Mouse (Mus musculus): ENCODE results near the gene 4921507P07Rik. TPM values are rescaled to one million over a fixed set of nuclear protein-coding genes. Genes with fewer than 3 reads are reported as not detected.
A peak's percentile ranks its signal among the peaks of the same experiment; 100 is the strongest.

The 4921507P07Rik gene
- polyA plus RNA-seq, 1 experiment from 2014 or later: 0.82 TPM

- H3K27me3 ChIP-seq (ENCODE audit: insufficient read depth, low read length): no peaks in the 10 kb centered on the region
- TF ChIP-seq CTCF (IDR thresholded peaks at IDR 0.05; ENCODE audit: low read depth): peak; percentile 99
- H3K36me3 ChIP-seq (ENCODE audit: insufficient read depth, low read length): no peaks in the 10 kb centered on the region
- peak; percentile 95 for DNase-seq (ENCODE audit: low spot score)
- no peak overlapping the region for H3K9ac ChIP-seq (ENCODE audit: low read depth, low read length)
- no peak overlapping the region for H3K4me3 ChIP-seq (replicated peaks; ENCODE audit: low read depth, low read length)
- H3K9me3 ChIP-seq (replicated peaks; ENCODE audit: low read length): no peaks in the 10 kb centered on the region
- WGBS: 6% methylated on average over 7 of the region's 7 CpGs
- no peak overlapping the region for H3K4me2 ChIP-seq (ENCODE audit: low read length)
- no peak overlapping the region for H3K27ac ChIP-seq
- no peaks in the 10 kb centered on the region for H3K4me1 ChIP-seq (replicated peaks; ENCODE audit: insufficient read depth, low read length)
- ATAC-seq (replicated peaks; ENCODE audit: low FRiP score, low read depth): peak; percentile 68
Measured at GRCm38 (mm10) chr6:50536461-50536892, 60.0 kb downstream of the 4921507P07Rik start.

- DNase-seq (ENCODE audit: low spot score) (no peak), ATAC-seq (replicated peaks; ENCODE audit: low FRiP score, low read depth) (peak; percentile 23; the same call in 1 of the 2 replicates)
- Histone ChIP-seq H3K27me3 (ENCODE audit: insufficient read depth, low read length) (no peaks in the 10 kb centered on the region), H3K9ac (ENCODE audit: low read depth, low read length) (no peak overlapping the region), H3K4me3 (replicated peaks; ENCODE audit: low read depth, low read length) (no peak overlapping the region), H3K36me3 (ENCODE audit: insufficient read depth, low read length) (no peaks in the 10 kb centered on the region), H3K4me1 (replicated peaks; ENCODE audit: insufficient read depth, low read length) (no peaks in the 10 kb centered on the region), H3K27ac (0 out of 2 replicates have a peak overlapping the region, but pooled peaks have one; percentile 19), H3K9me3 (replicated peaks; ENCODE audit: low read length) (no peaks in the 10 kb centered on the region; the same call in 1 of the 2 replicates), H3K4me2 (ENCODE audit: low read length) (no peak overlapping the region)
- WGBS: 65% methylated on average over 3 of the region's 3 CpGs
- TF ChIP-seq CTCF (IDR thresholded peaks at IDR 0.05; ENCODE audit: low read depth): no peak
Measured at GRCm38 (mm10) chr6:50535346-50535745, 61.1 kb downstream of the 4921507P07Rik start.

- H3K9ac ChIP-seq (ENCODE audit: low read depth, low read length): no peak overlapping the region
- no peaks in the 10 kb centered on the region for H3K36me3 ChIP-seq (ENCODE audit: insufficient read depth, low read length)
- no peak for TF ChIP-seq CTCF (IDR thresholded peaks at IDR 0.05; ENCODE audit: low read depth)
- ATAC-seq (replicated peaks; ENCODE audit: low FRiP score, low read depth) (no peak), DNase-seq (ENCODE audit: low spot score) (peak; percentile 32)
- no peak overlapping the region for H3K27ac ChIP-seq
- no peaks in the 10 kb centered on the region; the same call in 1 of the 2 replicates for H3K9me3 ChIP-seq (replicated peaks; ENCODE audit: low read length)
- WGBS: 61% methylated on average over 8 of the region's 8 CpGs
- H3K4me3 ChIP-seq (replicated peaks; ENCODE audit: low read depth, low read length): no peak overlapping the region
- H3K4me1 ChIP-seq (replicated peaks; ENCODE audit: insufficient read depth, low read length): 0 out of 2 replicates have a peak, but pooled peaks cover 5% of the 10 kb centered on the region
- no peaks in the 10 kb centered on the region for H3K27me3 ChIP-seq (ENCODE audit: insufficient read depth, low read length)
- H3K4me2 ChIP-seq (ENCODE audit: low read length): no peak overlapping the region
Measured at GRCm38 (mm10) chr6:50531920-50532319, 64.5 kb downstream of the 4921507P07Rik start.

GRCm38 (mm10) chr6:50531003-50531402, 65.4 kb downstream of the 4921507P07Rik start:
- H3K4me1 ChIP-seq (replicated peaks; ENCODE audit: insufficient read depth, low read length): 0 out of 2 replicates have a peak, but pooled peaks cover 5% of the 10 kb centered on the region
- H3K9ac ChIP-seq (ENCODE audit: low read depth, low read length): no peak overlapping the region
- H3K4me2 ChIP-seq (ENCODE audit: low read length): no peak overlapping the region
- 85% methylated on average over 3 of the region's 3 CpGs for WGBS
- ATAC-seq (replicated peaks; ENCODE audit: low FRiP score, low read depth) (no peak), DNase-seq (ENCODE audit: low spot score) (no peak)
- no peaks in the 10 kb centered on the region; the same call in 1 of the 2 replicates for H3K9me3 ChIP-seq (replicated peaks; ENCODE audit: low read length)
- no peak for TF ChIP-seq CTCF (IDR thresholded peaks at IDR 0.05; ENCODE audit: low read depth)
- H3K27ac ChIP-seq: no peak overlapping the region
- no peaks in the 10 kb centered on the region for H3K27me3 ChIP-seq (ENCODE audit: insufficient read depth, low read length)
- no peak overlapping the region for H3K4me3 ChIP-seq (replicated peaks; ENCODE audit: low read depth, low read length)
- H3K36me3 ChIP-seq (ENCODE audit: insufficient read depth, low read length): no peaks in the 10 kb centered on the region

GRCm38 (mm10) chr6:50529194-50529593, 67.2 kb downstream of the 4921507P07Rik start:
- no peaks in the 10 kb centered on the region for H3K27me3 ChIP-seq (ENCODE audit: insufficient read depth, low read length)
- no peak for ATAC-seq (replicated peaks; ENCODE audit: low FRiP score, low read depth)
- 0 out of 2 replicates have a peak overlapping the region, but pooled peaks have one; percentile 16 for H3K27ac ChIP-seq
- no peak for TF ChIP-seq CTCF (IDR thresholded peaks at IDR 0.05; ENCODE audit: low read depth)
- H3K4me1 ChIP-seq (replicated peaks; ENCODE audit: insufficient read depth, low read length): 0 out of 2 replicates have a peak, but pooled peaks cover 5% of the 10 kb centered on the region
- H3K4me2 ChIP-seq (ENCODE audit: low read length): no peak overlapping the region
- H3K9ac ChIP-seq (ENCODE audit: low read depth, low read length): no peak overlapping the region
- H3K36me3 ChIP-seq (ENCODE audit: insufficient read depth, low read length): no peaks in the 10 kb centered on the region
- 72% methylated on average over 11 of the region's 11 CpGs for WGBS
- no peak for DNase-seq (ENCODE audit: low spot score)
- no peak overlapping the region for H3K4me3 ChIP-seq (replicated peaks; ENCODE audit: low read depth, low read length)
- no peaks in the 10 kb centered on the region; the same call in 1 of the 2 replicates for H3K9me3 ChIP-seq (replicated peaks; ENCODE audit: low read length)

GRCm38 (mm10) chr6:50527416-50527815, 69.0 kb downstream of the 4921507P07Rik start:
- no peaks in the 10 kb centered on the region; the same call in 1 of the 2 replicates for H3K9me3 ChIP-seq (replicated peaks; ENCODE audit: low read length)
- ATAC-seq (replicated peaks; ENCODE audit: low FRiP score, low read depth) (no peak), DNase-seq (ENCODE audit: low spot score) (no peak)
- TF ChIP-seq CTCF (IDR thresholded peaks at IDR 0.05; ENCODE audit: low read depth): no peak
- H3K4me3 ChIP-seq (replicated peaks; ENCODE audit: low read depth, low read length): no peak overlapping the region
- no peaks in the 10 kb centered on the region for H3K27me3 ChIP-seq (ENCODE audit: insufficient read depth, low read length)
- no peaks in the 10 kb centered on the region for H3K36me3 ChIP-seq (ENCODE audit: insufficient read depth, low read length)
- H3K9ac ChIP-seq (ENCODE audit: low read depth, low read length): no peak overlapping the region
- 74% methylated on average over 9 of the region's 9 CpGs for WGBS
- H3K4me1 ChIP-seq (replicated peaks; ENCODE audit: insufficient read depth, low read length): 0 out of 2 replicates have a peak, but pooled peaks cover 5% of the 10 kb centered on the region
- H3K4me2 ChIP-seq (ENCODE audit: low read length): no peak overlapping the region
- H3K27ac ChIP-seq: no peak overlapping the region

Measured in kidney, postnatal 0 days (tissue).